14 mouse cellular contexts compared by ENCODE assay signal in genomic region chr12:8438638-8439037, GRCm38 (mm10).
"Had no signal": no experiment of that assay in that cellular context is flagged by ENCODE, and none has a peak within 500 bp of the region (broad histone marks: within the 10 kb centered on the region; RNA-seq: fewer than 3 reads in every experiment).

No protein-coding gene starts in this region.

- H3K9me3 ChIP-seq: limb, embryonic 15.5 days; liver, embryonic 12.5 days; midbrain, embryonic 10.5 days; neural tube, embryonic 15.5 days had no signal

- H3K27ac ChIP-seq: kidney, postnatal 0 days; limb, embryonic 15.5 days; liver, embryonic 12.5 days; midbrain, embryonic 10.5 days; neural tube, embryonic 15.5 days had no signal

- H3K9ac ChIP-seq: limb, embryonic 15.5 days; liver, embryonic 12.5 days; lung, embryonic 14.5 days; neural tube, embryonic 15.5 days had no signal

- ATAC-seq: liver, embryonic 12.5 days had no signal

- H3K4me2 ChIP-seq: limb, embryonic 15.5 days; liver, embryonic 12.5 days; lung, embryonic 14.5 days; neural tube, embryonic 15.5 days had no signal

- H3K27me3 ChIP-seq: limb, embryonic 15.5 days; liver, embryonic 12.5 days; neural tube, embryonic 15.5 days had no signal

- H3K36me3 ChIP-seq: limb, embryonic 15.5 days; liver, embryonic 12.5 days; midbrain, embryonic 10.5 days; neural tube, embryonic 15.5 days had no signal

- DNase-seq: kidney, postnatal 36 days; lung, embryonic 14.5 days; lung, postnatal 10 days; lung, postnatal 4 days; midbrain, embryonic 14.5 days; right cerebral cortex, adult 18-20 months; right cerebral cortex, postnatal 25 days; thymus, postnatal 36 days had no signal

- H3K4me3 ChIP-seq: limb, embryonic 15.5 days; liver, embryonic 12.5 days; midbrain, embryonic 10.5 days; myocyte; neural tube, embryonic 15.5 days had no signal
